Mouse (Mus musculus): ENCODE measurements around the gene Mthfd2.

- TF ChIP-seq CTCF (IDR thresholded peaks at IDR 0.05; ENCODE audit: low read depth) (no peak), EP300 (optimal IDR thresholded peaks at IDR 0.05) (no peak)
Measured at GRCm38 (mm10) chr6:83350851-83351405, 25.2 kb upstream of the Mthfd2 start.
